Mouse (Mus musculus): ENCODE results near the gene Mindy3.

Mindy3 gene

DNA sequence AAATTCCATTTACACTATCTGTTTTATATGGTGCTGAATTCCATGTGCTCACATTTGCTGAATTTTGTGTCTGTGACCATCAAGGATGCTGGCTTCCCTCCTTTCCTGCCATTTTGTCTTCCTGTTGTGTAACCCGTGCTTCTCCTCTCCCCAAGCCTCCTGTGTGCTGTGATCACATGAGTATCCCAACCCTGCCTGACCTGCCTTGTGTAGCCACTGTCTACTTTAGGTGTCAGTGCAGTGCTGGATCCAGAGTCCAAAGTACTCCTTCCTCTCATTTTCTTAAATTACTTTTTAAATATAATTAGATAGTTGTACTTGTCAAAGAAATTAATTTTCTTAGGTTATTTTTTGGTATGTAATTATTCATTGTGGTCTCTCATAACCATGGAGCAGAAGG, 51.3 kb downstream of the Mindy3 start:
- DNase-seq, result no peak

- no peak for DNase-seq
These were observed 58.0 kb downstream of the Mindy3 start for GRCm38 (mm10) chr2:12361310-12361709.

DNA sequence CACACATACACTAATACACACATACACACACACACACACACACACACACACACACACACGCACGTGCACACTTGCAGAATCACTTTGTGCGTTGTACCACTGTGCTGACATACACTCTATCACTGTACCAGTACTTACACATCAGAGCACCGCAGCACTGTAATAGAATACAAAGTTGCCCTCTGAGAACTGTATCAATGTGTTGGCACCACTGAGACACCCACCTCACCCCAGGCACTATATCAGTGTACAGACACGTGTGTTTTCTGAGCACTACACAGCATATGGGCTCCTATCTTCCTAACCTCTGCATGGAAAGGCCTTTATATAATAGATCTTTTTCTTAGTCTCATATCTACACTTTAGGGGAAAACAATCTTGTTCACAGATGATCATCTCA, 64.4 kb downstream of the Mindy3 start:
- no peak for DNase-seq

DNA sequence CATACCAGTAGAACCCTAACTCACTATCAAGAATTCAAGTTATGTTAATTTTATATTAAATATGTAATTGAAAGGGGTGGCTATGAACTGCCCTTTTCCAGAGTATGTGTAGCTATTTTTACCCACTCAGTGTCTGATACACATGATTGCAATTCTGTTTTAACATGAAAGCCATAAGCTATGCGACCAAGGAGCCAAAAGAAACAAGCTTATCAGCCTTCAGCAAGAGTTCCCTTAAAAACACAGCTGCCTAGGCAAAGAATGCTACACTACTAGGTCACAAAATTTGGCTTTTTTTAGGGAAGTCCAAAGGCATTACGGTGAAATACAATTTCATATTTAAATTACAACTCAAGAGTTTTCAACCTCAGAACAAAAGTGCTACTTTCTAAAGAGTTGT, 70.4 kb downstream of the Mindy3 start:
- DNase-seq, result no peak

GRCm38 (mm10) chr2:12331962-12332361, 87.3 kb downstream of the Mindy3 start:
- no peak for DNase-seq

DNA sequence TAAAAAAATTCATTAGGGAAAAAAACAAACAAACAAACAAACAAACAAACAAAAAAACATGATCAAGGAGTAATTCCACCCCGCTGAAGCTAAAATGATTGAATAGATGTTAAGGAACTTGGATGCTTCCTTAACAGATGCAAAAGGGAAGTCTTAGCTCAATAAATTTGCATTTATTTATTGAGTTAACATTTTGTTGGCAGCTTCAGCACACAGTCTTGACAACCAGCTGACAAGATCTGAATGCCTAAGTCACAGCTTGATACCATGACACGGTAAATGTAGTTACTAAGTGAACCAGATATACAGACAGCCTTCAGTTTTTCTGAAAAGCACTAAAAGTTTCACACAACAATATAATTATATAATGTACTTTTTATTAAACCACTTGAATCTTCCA, 89.7 kb downstream of the Mindy3 start:
- DNase-seq, result no peak

- DNase-seq, result no peak
These were observed 90.2 kb downstream of the Mindy3 start for GRCm38 (mm10) chr2:12329068-12329407.

GRCm38 (mm10) chr2:12328355-12329067, 90.8 kb downstream of the Mindy3 start:
- DNase-seq, result no peak

DNA sequence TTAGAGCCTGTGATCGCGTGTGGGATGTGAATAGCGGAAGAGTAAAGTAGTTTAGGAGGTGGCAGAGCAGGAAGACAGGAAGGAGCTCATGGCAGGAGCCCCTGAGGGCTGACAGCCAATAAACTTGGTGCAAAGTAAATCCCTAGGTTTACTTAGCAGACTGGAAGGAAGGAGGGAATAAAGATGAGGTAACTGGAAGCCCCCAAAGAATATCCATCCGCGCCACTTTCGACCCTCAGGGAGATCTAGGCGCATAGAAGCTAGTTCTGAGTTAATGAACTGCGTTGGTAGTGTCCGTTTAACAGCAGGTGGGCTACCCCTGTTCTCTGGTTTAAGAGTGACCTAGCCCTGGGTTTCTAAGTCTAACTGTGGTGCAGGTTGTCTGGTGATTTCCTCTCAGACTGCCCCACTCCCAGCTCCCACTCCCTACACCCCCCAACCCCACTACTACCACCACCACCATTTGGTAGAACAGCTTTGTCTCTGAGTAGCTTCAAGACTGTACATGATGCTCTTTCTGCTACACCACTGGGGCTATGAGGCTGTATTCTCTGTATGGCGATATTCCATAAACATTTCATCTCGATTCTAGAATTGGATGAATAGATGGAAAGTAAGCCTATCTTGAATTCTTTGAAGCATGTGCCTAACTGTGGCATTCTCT, 91.4 kb downstream of the Mindy3 start:
- no peak for DNase-seq

GRCm38 (mm10) chr2:12327216-12327615, 92.1 kb downstream of the Mindy3 start:
- DNase-seq, result no peak

DNA sequence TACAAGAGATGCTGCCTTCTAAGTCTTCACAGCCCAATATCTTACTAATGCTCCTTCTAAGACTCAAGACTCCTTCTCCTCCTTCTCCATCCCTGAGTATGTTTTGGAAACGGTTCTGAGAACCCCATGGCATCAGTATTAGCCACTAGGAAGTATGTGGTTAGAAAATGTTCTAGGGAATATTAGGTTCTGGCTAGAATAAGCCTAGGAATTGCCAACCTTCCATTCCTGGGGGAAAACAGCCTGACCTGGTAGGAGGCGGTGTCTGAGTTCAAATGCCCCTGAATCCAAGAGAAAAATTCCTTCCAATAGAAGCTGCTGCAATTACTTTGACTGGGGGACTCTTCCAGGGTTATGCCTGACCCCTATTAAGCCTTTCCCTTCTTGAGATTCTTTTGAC, 93.4 kb downstream of the Mindy3 start:
- DNase-seq, result no peak

- DNase-seq, result no peak
These were observed 93.9 kb downstream of the Mindy3 start for GRCm38 (mm10) chr2:12325417-12325816.

DNA sequence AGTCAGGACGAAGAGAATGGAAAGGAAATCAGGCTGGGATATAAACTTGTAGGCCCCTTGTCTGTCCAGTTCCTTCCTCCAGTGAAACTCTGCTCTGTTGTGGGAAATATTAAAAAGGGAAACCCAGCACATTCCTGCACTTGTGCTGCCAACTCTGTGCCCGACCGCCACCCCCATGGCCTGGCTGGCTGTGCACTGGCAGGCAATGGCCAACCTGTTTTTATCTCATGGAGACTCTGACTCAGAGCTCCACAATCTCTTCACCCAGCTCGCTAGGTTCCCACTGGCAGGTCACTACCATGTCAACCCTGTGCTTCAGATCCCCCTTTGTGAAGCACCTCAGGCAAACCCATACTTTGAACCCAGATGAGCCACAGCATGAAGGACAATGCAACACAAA, 98.4 kb downstream of the Mindy3 start:
- DNase-seq, result no peak

- no peak for DNase-seq
These were observed 100.6 kb downstream of the Mindy3 start for GRCm38 (mm10) chr2:12318715-12319114.

DNA sequence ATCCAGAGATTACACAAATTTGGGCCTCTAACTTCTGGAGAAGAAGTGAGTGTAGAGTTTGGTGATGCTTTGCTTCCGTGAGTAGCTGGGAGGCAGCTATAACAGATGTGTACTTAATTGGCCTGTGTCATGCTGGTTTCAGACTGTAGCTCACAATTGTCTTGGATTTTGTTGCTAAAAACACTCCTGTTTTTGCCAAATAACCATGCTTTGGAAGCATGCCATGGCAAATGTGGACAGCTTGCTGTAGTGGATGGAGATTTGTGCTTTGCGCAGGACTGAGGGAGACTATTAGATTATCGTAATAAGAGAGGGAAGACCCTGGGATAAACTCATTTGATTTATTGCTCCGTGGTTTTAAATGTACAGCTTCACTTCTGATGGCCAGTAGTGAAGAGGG, 101.2 kb downstream of the Mindy3 start:
- no peak for DNase-seq

- no peak for DNase-seq
These were observed 101.9 kb downstream of the Mindy3 start for GRCm38 (mm10) chr2:12317343-12317742.

GRCm38 (mm10) chr2:12316361-12316760, 102.9 kb downstream of the Mindy3 start:
- DNase-seq, result no peak

- no peak for DNase-seq
These were observed 105.2 kb downstream of the Mindy3 start for GRCm38 (mm10) chr2:12314028-12314427.

DNA sequence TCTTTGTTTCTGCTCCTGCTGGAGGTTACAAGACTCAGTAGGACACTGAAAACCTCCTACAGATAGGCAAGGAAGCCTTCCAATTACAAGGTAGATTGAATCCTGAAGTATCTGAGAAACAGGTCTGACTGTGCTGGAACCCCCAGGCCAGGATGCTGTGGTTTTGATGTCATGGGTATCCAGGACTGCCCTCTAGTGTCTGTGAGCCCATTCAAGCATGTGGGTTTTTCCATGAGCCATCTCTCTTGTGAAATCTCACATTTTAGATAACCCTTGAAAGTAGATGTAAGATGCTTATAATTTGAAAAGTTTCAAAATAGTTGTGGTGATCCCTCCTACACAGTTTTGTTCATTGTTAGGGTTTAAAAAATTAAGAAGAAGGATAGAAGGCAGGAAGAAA, 110.8 kb downstream of the Mindy3 start:
- DNase-seq, result no peak

- no peak for DNase-seq
These were observed 112.0 kb downstream of the Mindy3 start for GRCm38 (mm10) chr2:12307311-12307710.

- DNase-seq, result no peak
These were observed 114.1 kb downstream of the Mindy3 start for GRCm38 (mm10) chr2:12305064-12305650.

GRCm38 (mm10) chr2:12301431-12302170, 117.7 kb downstream of the Mindy3 start, which contains the start of gene Itga8:
Gene Itga8, minus strand, starts transcription at chr2:12301922.
- DNase-seq, result peak; percentile 86

DNA sequence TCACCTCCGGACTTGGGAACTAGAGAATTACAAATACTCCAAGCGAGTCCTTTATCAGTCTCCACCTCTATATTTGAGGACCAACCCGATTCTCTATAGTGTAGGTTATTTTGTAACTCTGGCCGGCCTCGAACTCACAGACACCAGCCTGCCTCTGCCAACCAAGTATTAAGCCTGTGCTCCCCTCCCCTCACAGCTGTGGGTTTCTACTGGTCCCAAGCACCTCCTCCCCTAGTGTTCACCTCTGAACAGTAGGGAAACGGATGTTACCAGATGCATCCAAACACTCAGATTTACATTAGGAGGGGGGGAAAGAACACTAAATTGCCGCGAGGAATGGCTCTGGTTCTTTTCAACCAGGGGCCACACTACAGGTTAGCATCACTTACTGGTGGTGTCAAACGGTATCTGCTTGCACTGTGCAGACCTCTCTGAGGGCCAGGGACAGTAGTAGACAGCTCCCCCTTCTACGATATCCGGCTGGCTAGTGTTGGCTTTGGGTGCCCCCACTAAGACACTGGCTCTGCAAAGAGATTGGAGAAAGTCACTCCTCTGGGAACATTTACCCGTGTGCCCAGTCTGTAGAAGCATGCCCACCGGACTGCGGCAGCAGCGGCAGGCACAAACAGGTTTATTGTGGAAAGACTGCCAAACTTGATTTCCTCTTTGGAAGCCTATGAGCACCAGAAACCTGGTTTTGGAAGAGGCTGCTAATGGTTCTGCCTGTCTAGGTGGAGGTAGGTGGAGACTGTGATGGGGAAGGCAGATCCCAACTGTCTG, 118.6 kb downstream of the Mindy3 start:
- DNase-seq, result peak; percentile 37

Measured in right cerebral cortex, postnatal 25 days (tissue).